Mouse (Mus musculus): Measurements from ENCODE around the gene Fry.
"Not testable (repeated sequence)": the region's sequence is repeated elsewhere in the genome, so short reads cannot be mapped to it uniquely, and the experiment has no call there.

The Fry gene

DNA sequence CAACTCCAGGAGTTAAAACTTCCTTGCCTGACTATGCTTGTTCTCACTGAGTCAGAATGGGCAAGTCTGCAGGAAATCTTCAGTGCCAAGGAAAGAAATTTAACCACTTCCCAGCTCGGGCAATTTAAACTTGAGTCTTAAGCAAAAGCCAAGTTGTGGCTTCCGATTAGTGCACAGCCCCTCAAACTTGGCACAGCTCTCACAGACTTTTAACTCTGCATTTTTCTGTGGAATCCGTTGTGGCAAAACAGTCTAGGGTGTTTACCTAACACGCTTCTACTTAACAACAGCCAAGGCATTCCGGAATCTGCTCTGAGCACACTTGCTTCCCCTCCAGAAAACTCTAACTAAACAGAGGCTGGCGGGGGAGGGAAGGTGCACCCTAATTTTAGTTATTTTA lies 346.8 kb downstream of the Fry start:
- DNase-seq: peak; percentile 33 to 39

DNA sequence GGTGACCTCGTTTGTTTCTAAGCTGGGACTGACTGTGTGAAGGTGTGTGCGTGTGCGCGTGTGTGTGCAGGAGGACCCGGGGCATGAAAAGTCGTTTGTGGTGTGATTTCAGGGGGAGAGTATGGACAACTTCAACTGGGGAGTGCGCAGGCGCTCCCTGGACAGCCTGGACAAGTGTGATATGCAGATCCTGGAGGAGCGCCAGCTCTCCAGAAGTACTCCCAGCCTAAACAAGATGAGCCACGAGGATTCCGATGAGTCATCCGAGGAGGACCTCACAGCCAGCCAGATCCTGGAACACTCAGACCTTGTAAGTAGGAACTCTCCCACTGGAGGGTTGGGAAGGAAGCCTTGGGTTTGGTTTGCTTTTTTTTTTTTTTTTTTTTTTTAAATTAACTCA lies 347.7 kb downstream of the Fry start:
- DNase-seq: peak; percentile 89 to 95

DNA sequence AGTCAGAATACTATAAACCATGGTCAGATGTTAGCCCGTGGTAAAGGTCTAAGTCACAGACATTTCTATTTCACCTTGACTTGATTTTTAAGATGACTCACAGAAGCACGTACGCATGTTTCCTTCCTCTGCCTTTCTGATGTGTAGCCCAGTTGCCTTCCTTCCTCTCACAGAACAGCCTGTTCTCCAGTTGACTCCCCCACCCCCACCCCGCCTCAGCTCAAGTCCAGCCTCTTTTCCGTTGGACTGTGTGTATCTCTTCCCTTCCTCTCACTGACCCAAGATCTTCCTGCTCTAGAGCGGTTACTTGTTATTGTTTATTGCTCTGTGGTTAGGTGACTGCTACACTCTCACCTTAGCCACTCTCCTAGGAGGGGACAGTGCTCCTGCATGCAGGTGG lies 350.0 kb downstream of the Fry start:
- DNase-seq: peak; percentile 27 to 52

DNA sequence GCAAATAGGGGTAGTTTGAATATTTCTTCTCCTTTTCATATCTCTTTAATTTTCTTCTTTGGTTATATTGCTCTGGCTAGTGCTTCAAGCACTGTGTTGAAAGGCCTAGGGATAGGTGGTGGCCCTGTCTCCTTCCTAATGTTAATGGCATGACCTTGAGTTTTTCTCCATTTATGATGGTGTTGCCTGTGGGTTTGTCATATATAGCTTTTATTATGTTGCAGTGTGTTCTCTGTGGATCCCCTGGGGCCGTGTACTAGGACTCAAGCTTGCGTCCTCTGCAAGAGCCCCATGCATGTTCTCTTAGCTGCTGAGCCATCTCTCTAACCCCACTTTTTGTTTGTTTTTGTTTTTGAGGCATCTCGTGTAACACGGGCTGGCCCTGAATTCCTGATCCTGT lies 358.9 kb downstream of the Fry start:
- DNase-seq: no peak

DNA sequence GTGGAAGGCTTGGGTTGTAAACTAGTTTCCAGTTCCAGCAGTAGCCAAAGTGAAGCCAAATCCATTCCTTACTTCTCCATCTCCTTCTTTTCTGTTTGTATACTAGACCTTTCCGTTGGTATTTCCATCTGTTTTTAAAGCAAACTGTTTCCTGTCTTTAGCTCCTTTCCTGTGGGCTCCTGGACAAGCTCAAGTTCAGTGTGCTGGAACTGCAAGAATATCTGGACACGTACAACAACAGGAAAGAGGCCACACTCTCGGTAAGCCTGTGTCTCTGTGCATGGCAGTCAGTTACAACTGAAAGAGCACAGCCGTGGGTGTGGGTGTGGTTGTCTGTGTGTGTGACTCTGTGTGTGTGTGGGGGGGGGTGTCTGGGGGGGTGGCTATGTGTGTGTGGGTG lies 360.2 kb downstream of the Fry start:
- peak in 1 of 2 experiments; percentile 40 for DNase-seq

- peak in 1 of 2 experiments; percentile 59 for DNase-seq
Measured at GRCm38 (mm10) chr5:150485198-150485597, 366.8 kb downstream of the Fry start.

DNA sequence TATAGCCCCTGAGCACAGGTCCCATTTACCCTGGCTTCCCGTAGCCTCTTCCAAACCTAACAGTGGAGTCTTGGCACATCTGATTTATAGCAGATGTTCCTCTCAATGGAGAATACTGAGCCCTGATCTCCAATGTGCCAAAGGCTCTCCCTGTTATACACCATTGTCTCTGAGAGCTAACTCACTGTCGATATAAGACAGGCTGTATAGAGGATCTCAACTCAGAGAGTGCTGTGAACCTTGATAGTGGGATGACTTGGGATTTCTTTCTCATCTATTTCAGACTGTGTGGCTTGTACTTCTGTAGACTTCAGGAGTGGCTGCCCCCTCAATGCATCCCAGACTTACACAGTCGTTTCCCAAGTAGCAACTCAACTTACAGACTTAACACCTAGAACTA lies 371.8 kb downstream of the Fry start:
- DNase-seq: no peak

GRCm38 (mm10) chr5:150490821-150491220 lies 372.4 kb downstream of the Fry start:
- DNase-seq: no peak

DNA sequence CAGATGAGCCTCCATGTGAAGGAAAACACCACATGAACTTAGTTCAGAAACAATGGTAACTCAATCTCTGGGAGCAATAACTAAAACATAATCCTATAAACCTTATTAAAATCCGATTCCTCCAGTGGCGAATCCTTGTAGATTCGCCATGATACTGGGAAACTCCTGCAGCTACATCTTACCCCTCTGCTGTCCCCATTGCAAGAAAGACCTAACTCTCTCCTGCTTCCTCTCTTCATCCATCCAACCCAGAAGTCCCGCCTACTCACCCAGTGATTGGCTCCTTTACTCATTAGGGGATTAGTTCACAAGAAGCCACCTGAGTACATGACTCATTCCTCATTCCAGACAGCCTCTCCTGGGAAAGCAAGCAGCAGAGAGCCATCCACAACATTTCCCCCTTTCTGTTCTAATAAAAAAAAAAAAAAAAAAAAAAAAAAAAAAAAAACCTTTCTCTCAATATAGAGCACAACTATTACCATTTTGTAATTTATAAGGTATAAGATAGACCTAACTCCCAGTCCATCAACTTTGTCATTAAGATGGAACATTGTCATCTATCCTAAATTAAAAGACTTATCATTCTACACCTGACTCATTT lies 373.2 kb downstream of the Fry start:
- DNase-seq: not testable (repeated sequence)

- peak in 1 of 2 experiments; percentile 38 for DNase-seq
Measured at GRCm38 (mm10) chr5:150495792-150496191, 377.3 kb downstream of the Fry start.

- no peak for DNase-seq
Measured at GRCm38 (mm10) chr5:150510451-150511225, 392.2 kb downstream of the Fry start.

GRCm38 (mm10) chr5:150513264-150513663 lies 394.8 kb downstream of the Fry start:
- DNase-seq: no peak

DNA sequence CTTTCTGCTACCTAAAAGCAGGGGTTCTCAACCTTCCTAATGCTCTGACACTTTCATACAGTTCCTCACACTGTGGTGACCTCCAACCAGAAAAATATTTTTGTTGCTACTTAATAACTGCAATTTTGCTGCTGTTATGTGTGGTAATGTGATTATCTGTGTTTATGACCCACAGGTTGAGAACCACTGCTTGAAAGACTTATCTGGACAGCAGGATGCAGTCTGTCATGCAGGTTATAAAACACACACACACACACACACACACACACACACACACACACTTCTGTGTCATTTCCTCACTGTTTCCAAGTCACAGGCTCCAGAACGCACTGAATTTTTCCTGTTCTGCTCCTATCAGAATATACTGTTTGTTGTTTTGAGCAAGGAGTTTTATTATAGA lies 395.6 kb downstream of the Fry start:
- DNase-seq: no peak

DNA sequence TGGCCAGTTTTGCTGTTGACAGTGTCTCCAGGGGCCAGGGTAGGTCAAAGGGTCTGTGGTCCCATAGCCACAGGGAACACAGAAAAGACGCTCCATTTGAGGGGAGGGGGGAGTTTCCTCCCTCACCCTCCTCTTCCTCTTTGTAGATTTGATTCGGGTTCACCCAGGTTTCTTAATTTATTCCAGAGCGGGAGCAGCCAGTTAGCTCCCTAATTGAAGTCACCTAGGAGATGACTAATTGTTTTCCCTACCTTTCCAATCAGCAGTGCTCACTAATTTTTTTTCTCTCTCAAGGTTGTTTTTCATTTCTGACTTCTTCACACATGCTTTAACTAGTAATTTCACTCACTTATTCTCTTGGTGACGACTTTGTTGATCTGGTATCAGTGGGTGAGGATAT lies 399.6 kb downstream of the Fry start, which contains the start of gene Zar1l:
TSS of gene Zar1l (minus strand) at position 101 of the 400 bp plus-strand sequence.
- DNase-seq: no peak

- no peak for DNase-seq
Measured at GRCm38 (mm10) chr5:150519551-150519950, 401.1 kb downstream of the Fry start.

DNA sequence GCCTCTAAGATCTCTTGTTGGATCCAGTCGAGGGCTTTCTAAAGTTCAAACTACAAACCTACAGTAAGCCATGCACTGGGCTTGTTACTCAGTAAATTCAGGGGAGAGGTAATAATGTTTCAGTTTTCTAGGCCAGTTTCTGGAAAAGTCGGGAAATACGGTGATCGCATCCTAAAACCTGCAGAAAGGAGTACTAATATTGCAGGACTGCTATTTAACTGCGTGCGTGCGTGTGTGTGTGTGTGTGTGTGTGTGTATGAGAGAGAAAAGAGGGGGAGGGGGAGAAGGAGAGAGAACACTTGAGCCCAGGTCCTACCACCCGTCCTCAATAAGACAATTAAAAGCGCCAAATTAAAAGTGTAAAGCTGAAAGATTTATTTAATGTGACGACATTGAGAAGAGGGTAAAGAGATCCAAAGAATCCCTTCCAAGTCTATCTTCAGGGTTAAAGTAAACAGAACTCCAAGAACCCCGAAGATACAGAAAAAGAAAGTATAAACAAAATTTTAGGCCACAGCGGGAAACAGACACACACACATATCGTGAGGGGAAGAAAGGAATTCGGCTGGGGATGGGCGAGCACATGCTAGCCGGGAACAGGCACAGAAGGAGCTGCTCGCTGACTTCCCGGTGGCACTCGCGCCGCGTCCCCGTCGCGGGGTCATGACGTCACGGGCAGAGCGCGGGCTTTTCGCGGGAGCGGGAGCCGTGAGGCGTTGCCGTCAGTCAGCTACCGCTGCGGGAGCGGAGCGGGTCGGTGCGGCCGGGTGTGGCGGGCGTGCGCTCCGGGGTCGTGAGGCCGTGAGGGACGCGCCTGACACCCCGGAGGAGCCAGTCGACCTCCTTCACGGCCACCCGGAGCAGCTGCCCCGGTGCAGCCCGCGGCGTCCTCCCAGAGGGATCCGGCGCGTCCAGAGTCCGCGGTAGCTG lies 403.8 kb downstream of the Fry start, which contains the start of gene Brca2:
TSS of gene Brca2 (plus strand) at position 694 of the 930 bp plus-strand sequence.
- peak; percentile 93 to 94 for DNase-seq

DNA sequence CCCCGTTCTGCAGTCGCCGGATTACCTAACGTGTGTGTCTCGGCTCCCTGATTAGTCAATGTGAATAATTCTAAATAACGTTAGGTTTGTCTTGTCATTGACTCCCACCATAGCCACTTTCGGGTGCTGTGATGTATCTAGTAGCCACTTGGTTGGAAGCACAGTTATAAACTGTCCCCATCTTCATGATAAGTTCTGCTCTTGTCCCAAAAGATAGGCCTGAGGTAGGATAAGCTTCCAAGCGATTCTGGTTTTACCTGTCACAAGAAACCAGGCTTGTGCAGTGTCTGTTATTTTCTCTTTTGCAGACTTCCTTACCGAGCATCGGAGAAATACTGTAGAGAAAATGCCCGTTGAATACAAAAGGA lies 404.4 kb downstream of the Fry start:
- DNase-seq: no peak

GRCm38 (mm10) chr5:150525239-150525638 lies 406.8 kb downstream of the Fry start:
- no peak for DNase-seq

GRCm38 (mm10) chr5:150541302-150541701 lies 422.9 kb downstream of the Fry start:
- no peak for DNase-seq

- DNase-seq: no peak
Measured at GRCm38 (mm10) chr5:150543184-150543583, 424.7 kb downstream of the Fry start.

Data from lung, postnatal 4 days (tissue).